Comparison of ENCODE assay signal across 8 mouse cellular contexts in genomic region chr2:128339061-128339642, GRCm38 (mm10).
DNase-seq lines count a peak whose midpoint lies in the region; ATAC-seq and TF ChIP-seq lines count a peak whose summit lies in the region.

No protein-coding gene starts in this region.

- H3K27ac ChIP-seq in layer of hippocampus, adult 2 months = 0 out of 2 replicates have a peak overlapping the region, but pooled peaks have one; percentile 2
- H3K27ac ChIP-seq in kidney, embryonic 16.5 days (ENCODE audit: low read length) = peak overlapping the region; percentile 91

- H3K9me3 ChIP-seq in kidney, embryonic 16.5 days (ENCODE audit: low read length) = no peaks in the 10 kb centered on the region

- peaks cover 49% of the 10 kb centered on the region for H3K4me1 ChIP-seq in kidney, embryonic 16.5 days (ENCODE audit: insufficient read depth, low read length)

- H3K36me3 ChIP-seq in kidney, embryonic 16.5 days (ENCODE audit: insufficient read depth, low read length) = no peaks in the 10 kb centered on the region
- no peaks in the 10 kb centered on the region for H3K36me3 ChIP-seq in myocyte (ENCODE audit: control insufficient read depth, insufficient read depth)

- no peak overlapping the region for H3ac ChIP-seq in myocyte (ENCODE audit: control insufficient read depth, insufficient read length)

- ATAC-seq in kidney, embryonic 16.5 days (ENCODE audit: low FRiP score, low TSS enrichment) = 0 out of 2 replicates have a peak, but pooled peaks have one; percentile 32
- ATAC-seq in cerebellum, adult (ENCODE audit: insufficient number of reproducible peaks, low FRiP score, low TSS enrichment) = no peak

- no peak for TF ChIP-seq CTCF in layer of hippocampus, adult 2 months (conservative IDR thresholded peaks at IDR 0.05)

- 0 out of 2 replicates have a peak, but pooled peaks cover 2% of the 10 kb centered on the region for H3K27me3 ChIP-seq in kidney, embryonic 16.5 days (ENCODE audit: insufficient read depth, low read length)
- H3K27me3 ChIP-seq in myocyte (ENCODE audit: control insufficient read depth, insufficient read depth, insufficient read length) = no peaks in the 10 kb centered on the region

- 2% methylated on average over 8 of the region's 8 CpGs for WGBS in kidney, embryonic 16.5 days

- H3K9ac ChIP-seq in kidney, embryonic 16.5 days (replicated peaks; ENCODE audit: low read length) = no peak overlapping the region; the same call in 1 of the 2 replicates

- TF ChIP-seq POLR2A in myocyte (IDR thresholded peaks at IDR 0.05; ENCODE audit: insufficient read length, low read depth) = no peak

- H3K4me2 ChIP-seq in kidney, embryonic 16.5 days (replicated peaks; ENCODE audit: low read depth, low read length) = peak overlapping the region; percentile 33; the same call in 1 of the 2 replicates
- H3K4me2 ChIP-seq in myocyte (ENCODE audit: low read depth) = peak overlapping the region; percentile 76

- peaks cover 49% of the 10 kb centered on the region for H3K79me2 ChIP-seq in myocyte (ENCODE audit: control insufficient read depth, insufficient read depth)

- no peak for DNase-seq in layer of hippocampus, adult 2 months (ENCODE audit: low spot score in 2 of 2)
- DNase-seq in layer of hippocampus, postnatal 10 days (ENCODE audit: low spot score in 2 of 2) = no peak
- DNase-seq in gastrocnemius, postnatal 25 days = peak; percentile 52
- no peak for DNase-seq in right cerebral cortex, postnatal 36 days (ENCODE audit: low spot score in 2 of 2)
- DNase-seq in adrenal gland, adult 2 months = no peak

- H3K4me3 ChIP-seq in layer of hippocampus, adult 2 months = no peak overlapping the region
- no peak overlapping the region for H3K4me3 ChIP-seq in kidney, embryonic 16.5 days (ENCODE audit: low read length)
- peak overlapping the region; percentile 3 for H3K4me3 ChIP-seq in myocyte

TF ChIP-seq in myocyte, 11 proteins besides CTCF, POLR2A, EP300 and RAD21:
- no peak for TF ChIP-seq E2F4 (IDR thresholded peaks at IDR 0.05; ENCODE audit: insufficient read depth)
- no peak for TF ChIP-seq POLR2AphosphoS2 (IDR thresholded peaks at IDR 0.05; ENCODE audit: insufficient read length, low read depth)
- TF ChIP-seq TCF3 (IDR thresholded peaks at IDR 0.05; ENCODE audit: insufficient read length, low read depth) = no peak
- TF ChIP-seq MYOD1 (IDR thresholded peaks at IDR 0.05; ENCODE audit: control insufficient read depth in 1 of 3, insufficient read length in 2 of 3, low read depth in 2 of 3) = no peak
- no peak for TF ChIP-seq REST (IDR thresholded peaks at IDR 0.05; ENCODE audit: insufficient read depth, insufficient read length)
- TF ChIP-seq USF1 (IDR thresholded peaks at IDR 0.05; ENCODE audit: low read depth) = no peak
